Mouse (Mus musculus) ES-E14 (cell line): ENCODE measurements around the gene Rabgap1l.

Experiments used
- MAFK ChIP-seq: IDR thresholded peaks from 2 replicates; pipeline ENCODE4 v1.6.1; 2014; ENCODE audit warnings: mild to moderate bottlenecking, low read depth, low read length, inconsistent platforms; ENCODE audit not compliant: insufficient read depth
- ZC3H11A ChIP-seq: IDR thresholded peaks from 2 replicates; pipeline ENCODE4 v1.6.1; 2012; ENCODE audit warnings: low read depth, mild to moderate bottlenecking, inconsistent platforms, low read length, borderline replicate concordance

- no peak for TF ChIP-seq ZC3H11A
- no peak for TF ChIP-seq MAFK
Measured at GRCm38 (mm10) chr1:160176903-160177302, 616.1 kb downstream of the Rabgap1l start.
